Mouse (Mus musculus) liver, embryonic 16.5 days (tissue): ENCODE data around the gene Tubgcp6. TPM values are rescaled to one million over a fixed set of nuclear protein-coding genes. Genes with fewer than 3 reads are reported as not detected.

Experiments used
- ATAC-seq: fragments of 200-750 bp; cut with Nextera tagmentation; 2 replicates; pipeline ENCODE4 v1.8.0; 2017; ENCODE audit warnings: low read depth, mild to moderate bottlenecking, moderate number of reproducible peaks, moderate library complexity
- H3K27ac ChIP-seq: fragments of 300-500 bp; sonication (generic); 2 replicates; pipeline ENCODE4 v1.5.1; 2014; ENCODE audit warnings: mild to moderate bottlenecking, low read length
- H3K27me3 ChIP-seq: fragments of 300-500 bp; sonication (generic); 2 replicates; pipeline ENCODE4 v1.6.1; 2014; ENCODE audit warnings: low read depth, low read length, mixed read lengths; ENCODE audit not compliant: control insufficient read depth, insufficient read depth
- H3K36me3 ChIP-seq: fragments of 300-500 bp; sonication (generic); 2 replicates; pipeline ENCODE4 v1.6.1; 2014; ENCODE audit warnings: mild to moderate bottlenecking; ENCODE audit not compliant: control insufficient read depth, insufficient read depth
- H3K4me1 ChIP-seq: fragments of 300-500 bp; sonication (generic); 2 replicates; pipeline ENCODE4 v1.6.1; 2014; ENCODE audit warnings: low read depth, low read length, mixed read lengths; ENCODE audit not compliant: control insufficient read depth
- H3K4me2 ChIP-seq: fragments of 300-500 bp; sonication (generic); 2 replicates; pipeline ENCODE4 v1.6.1; 2014; ENCODE audit warnings: low read depth, low read length, mixed read lengths
- H3K4me3 ChIP-seq: fragments of 300-500 bp; sonication (generic); 2 replicates; pipeline ENCODE4 v1.5.1; 2014; ENCODE audit warnings: low read depth, mild to moderate bottlenecking, low read length
- H3K9ac ChIP-seq: fragments of 300-500 bp; sonication (generic); 2 replicates; pipeline ENCODE4 v1.6.1; 2014; ENCODE audit warnings: low read depth, low read length
- H3K9me3 ChIP-seq: fragments of 300-500 bp; sonication (generic); replicated peaks from 2 replicates; pipeline ENCODE4 v1.6.1; 2016; ENCODE audit warnings: low read length; ENCODE audit not compliant: control insufficient read depth
- WGBS: fragments of 180-500 bp; shearing (Covaris S2); extraction: QIAGEN DNeasy Blood & Tissue Kit; methylation state at CpG from one replicate; pipeline ENCODE4 v1.1.7; 2014; ENCODE audit not compliant: insufficient replicate concordance; 5-methylcytosine and 5-hydroxymethylcytosine counted together
- polyA plus RNA-seq: library from polyadenylated mRNA; unstranded; fragments of >200 nt; fragmentation: Nextera tagmentation; extraction: Ambion mirVana; gene quantifications from 2 replicates; pipeline ENCODE4 v1.2.1, GENCODE M21; 2015

Tubgcp6 gene
- polyA plus RNA-seq, 1 experiment from 2014 or later = 5.8 TPM

DNA sequence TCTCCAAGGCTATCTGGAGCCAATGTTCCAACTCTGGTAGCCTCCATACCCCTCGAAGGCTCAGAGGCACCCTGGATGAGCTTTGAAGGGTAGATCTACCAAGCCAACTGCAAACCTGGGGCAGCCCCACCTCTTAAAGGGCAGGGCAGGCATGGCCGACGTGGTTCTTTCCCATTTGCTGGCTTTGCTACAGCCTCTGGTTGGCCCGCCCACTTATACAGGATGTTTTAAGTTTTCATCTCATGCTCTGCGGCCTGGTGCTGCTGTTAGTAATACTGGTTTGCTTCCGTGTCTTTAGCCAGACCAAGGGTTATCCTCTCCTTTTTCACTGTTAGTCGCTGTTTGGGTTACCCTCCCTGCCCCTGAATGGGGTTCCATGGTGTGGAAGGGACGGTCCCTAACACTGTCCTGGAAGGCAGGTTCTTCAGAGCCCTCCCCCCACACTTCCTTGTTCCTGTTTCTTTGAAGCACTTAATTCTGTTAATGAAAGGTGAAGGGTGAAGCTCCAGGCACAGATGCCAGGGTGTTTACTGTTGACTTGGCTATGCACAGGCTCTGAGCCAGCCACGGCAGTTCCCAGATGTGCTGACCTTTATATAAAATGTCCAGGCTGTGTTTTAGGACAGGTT is 44.6 kb downstream of the Tubgcp6 start:
- peak; percentile 39; the same call in 1 of the 2 replicates for ATAC-seq

DNA sequence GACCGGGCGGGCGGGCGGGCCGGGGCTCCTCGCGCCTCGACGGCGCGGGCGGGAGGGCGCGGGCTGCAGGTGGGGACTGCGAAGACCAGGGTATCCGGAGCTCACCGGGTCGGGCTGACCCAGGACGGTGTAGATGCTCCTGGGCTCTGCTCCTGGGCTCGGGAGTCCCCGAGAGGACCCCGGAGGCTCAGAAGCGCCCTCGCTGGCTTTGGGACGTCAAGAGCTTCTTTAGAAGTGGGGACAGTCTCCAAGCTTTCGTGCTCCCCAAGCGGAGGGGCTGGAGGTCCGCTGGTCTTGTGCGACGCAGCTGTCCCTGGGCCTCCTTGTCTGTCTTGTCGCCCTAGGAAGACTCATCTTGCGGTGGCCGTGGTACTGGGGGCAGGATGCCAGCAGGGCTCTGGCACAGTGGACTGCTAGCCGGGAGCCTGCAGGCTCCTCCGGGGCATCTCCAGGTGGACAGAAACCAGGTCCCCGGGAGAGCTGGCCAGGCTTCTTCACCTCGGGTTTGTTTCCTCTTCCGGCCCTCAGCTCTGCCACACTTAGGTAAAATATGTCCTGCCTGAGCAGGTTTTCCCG is 46.7 kb downstream of the Tubgcp6 start:
- ATAC-seq = peak; percentile 14
- Histone ChIP-seq H3K9ac (peak overlapping the region; percentile 79), H3K27ac (peak overlapping the region; percentile 10), H3K9me3 (no peaks in the 10 kb centered on the region), H3K4me2 (peak overlapping the region; percentile 95), H3K36me3 (no peaks in the 10 kb centered on the region), H3K4me3 (peak overlapping the region; percentile 81), H3K4me1 (peaks cover 24% of the 10 kb centered on the region), H3K27me3 (no peaks in the 10 kb centered on the region; the same call in 1 of the 2 replicates)
- under 1% methylated on average over 33 of the region's 39 CpGs for WGBS

More for the DNA sequence above, 44.6 kb downstream of the Tubgcp6 start:
- Histone ChIP-seq H3K27me3 (no peaks in the 10 kb centered on the region), H3K4me1 (peaks cover 24% of the 10 kb centered on the region), H3K9ac (peak overlapping the region; percentile 40), H3K36me3 (peaks cover 4% of the 10 kb centered on the region; the same call in 1 of the 2 replicates), H3K4me3 (peak overlapping the region; percentile 45), H3K4me2 (peak overlapping the region; percentile 95), H3K9me3 (no peaks in the 10 kb centered on the region), H3K27ac (no peak overlapping the region)
- 20% methylated on average over 9 of the region's 9 CpGs for WGBS

DNA sequence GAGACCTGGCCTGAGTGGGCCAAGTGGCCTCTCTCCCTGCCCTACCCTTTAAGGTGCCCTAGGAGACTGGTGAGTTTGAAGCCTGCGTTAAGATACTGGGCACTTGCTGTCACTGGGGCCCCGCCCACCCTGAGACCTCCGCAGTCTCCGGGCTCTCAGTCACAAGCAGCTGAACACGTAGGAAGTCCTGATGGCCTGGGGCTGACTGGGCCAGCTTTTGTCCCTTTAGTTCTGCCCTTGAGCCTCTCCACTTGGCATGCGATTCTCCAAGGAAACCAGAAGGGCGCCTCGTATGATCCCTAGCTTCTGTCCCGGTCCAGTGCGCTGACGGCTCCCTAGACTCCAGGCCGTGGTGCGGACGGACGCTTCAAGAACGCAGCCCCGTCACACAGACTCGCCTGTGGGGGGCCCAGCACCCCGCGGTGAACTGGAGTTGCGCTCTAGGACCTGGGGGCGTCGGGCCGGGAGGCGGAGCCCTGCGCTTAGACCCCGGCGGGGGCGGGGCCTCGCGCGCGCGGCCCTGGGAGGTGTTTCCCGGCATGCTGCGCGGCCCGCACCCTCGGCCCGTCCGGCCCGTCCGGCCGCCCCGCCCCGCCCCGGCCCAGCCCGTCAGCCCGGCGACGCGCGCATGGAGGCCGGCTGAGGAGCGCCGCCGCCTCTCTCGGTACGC is 47.3 kb downstream of the Tubgcp6 start:
- Histone ChIP-seq H3K4me1 (peaks cover 24% of the 10 kb centered on the region), H3K27ac (peak overlapping the region; percentile 78), H3K36me3 (no peaks in the 10 kb centered on the region), H3K4me2 (peak overlapping the region; percentile 95), H3K27me3 (no peaks in the 10 kb centered on the region; the same call in 1 of the 2 replicates), H3K9me3 (no peaks in the 10 kb centered on the region), H3K4me3 (peak overlapping the region; percentile 81), H3K9ac (peak overlapping the region; percentile 79)
- under 1% methylated on average over 53 of the region's 59 CpGs for WGBS
- ATAC-seq = peak; percentile 91

DNA sequence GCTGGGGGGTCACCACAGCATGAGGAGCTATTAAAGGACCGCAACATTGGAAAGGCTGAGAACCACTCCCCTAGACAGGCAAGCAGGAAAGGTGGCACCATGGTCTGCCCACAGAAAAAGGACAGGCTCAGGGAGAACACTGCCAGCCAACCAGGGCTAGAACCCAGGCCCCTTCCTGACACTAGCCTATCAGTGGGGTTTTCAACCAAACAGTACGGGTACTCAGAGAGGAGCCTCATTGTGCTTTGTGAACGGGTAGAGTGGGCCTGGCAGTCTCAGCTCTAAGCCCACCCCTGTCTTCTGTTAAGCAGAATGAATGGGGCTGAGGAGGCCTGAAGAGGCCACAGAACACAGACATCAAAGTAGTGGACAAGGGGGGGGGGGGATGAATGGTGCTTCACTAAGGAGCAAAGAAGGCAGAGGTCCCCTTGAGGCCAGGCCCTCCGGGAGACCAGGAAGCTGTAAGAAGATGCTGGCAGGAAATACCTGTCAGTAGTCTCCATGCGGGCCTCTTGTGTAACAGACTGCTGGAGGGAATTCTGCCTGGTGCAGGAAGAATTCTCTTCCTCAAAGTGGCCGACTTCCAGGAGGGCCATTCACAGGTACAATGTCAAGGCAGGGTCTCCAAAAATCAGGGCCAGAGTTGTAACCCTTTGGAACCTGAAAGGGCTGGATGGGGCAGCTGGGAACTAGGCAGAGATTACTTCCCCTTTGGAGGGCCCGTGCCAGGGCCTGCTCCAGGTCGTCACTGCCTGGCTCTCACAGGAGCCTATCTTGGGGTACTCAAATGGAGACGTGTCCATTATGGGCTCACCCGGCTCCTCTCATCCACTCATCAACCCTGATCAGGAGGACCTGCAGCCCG is 48.1 kb downstream of the Tubgcp6 start, which contains the start of gene Trabd:
Gene Trabd (plus strand): TSS at position 512 of the 865 bp plus-strand sequence.
- H3K27ac ChIP-seq = peak within 1 kb of the TSS; percentile 78
- peaks cover under 1% of the 10 kb centered on the region; the same call in 1 of the 2 replicates for H3K27me3 ChIP-seq
- no peak for ATAC-seq
- WGBS = 32% methylated on average over 11 of the region's 11 CpGs
- H3K4me3 ChIP-seq = peak within 1 kb of the TSS; percentile 81
- H3K9me3 ChIP-seq = no peaks in the 10 kb centered on the region
- peak within 1 kb of the TSS; percentile 95 for H3K4me2 ChIP-seq
- peaks cover 24% of the 10 kb centered on the region for H3K4me1 ChIP-seq
- H3K9ac ChIP-seq = peak within 1 kb of the TSS; percentile 79
- H3K36me3 ChIP-seq = no peaks in the 10 kb centered on the region

DNA sequence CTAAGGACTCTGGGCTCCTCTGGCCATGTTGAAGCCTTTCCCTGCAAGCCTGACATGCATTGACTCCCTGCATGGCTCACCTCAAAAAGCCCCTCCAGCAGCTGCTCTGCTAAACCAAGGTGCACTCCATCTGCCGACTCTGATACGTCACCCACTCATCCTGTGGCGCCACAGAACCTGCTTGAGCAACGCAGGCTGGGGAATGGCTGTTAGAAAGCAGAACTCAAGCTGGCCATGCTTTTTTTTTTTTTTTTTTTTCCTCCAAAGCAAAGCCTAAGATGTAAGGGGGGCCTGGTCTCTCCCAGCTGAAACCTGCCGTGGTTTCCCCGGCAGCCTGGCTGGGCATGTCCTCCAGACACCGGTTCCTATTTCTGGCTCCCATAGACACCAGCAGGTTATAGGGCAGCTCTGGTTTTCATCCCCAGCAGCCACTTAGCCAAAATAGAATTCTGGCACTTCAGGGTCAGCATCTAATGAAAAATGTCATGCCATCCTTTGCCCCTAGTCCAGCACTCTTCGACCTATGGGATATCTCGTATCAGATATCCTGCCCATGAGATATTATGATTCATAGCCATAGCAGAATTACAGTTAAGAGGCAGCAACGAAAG is 48.8 kb downstream of the Tubgcp6 start:
- ATAC-seq = no peak
- Histone ChIP-seq H3K4me1 (peaks cover 24% of the 10 kb centered on the region), H3K4me3 (no peak overlapping the region), H3K9ac (no peak overlapping the region), H3K9me3 (no peaks in the 10 kb centered on the region), H3K36me3 (no peaks in the 10 kb centered on the region), H3K27me3 (peaks cover 8% of the 10 kb centered on the region), H3K4me2 (no peak overlapping the region), H3K27ac (no peak overlapping the region)
- WGBS = 44% methylated on average over 10 of the region's 10 CpGs

DNA sequence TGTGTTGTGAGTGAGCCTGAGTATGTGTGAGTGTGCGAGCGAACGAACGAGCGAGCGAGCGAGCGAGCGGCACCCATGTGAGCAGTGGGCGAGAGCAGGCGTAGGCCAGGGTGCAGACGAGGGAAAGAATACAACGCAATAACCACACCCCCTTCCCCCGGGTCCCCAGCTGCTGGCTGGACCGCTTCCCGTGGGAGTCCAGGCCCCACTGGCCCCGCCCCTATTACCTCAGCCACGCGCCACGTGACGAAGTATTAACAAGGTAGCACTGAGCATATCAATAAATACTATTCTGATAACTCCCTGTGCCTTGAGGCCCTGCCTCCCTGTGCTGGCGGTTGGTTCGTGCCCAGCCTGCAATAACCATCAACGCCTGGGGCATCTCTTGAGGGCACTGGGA is 52.3 kb downstream of the Tubgcp6 start:
- H3K9ac ChIP-seq = no peak overlapping the region
- no peak overlapping the region for H3K27ac ChIP-seq
- WGBS = 72% methylated on average over 24 of the region's 24 CpGs
- no peaks in the 10 kb centered on the region for H3K36me3 ChIP-seq
- H3K4me2 ChIP-seq = no peak overlapping the region
- no peak for ATAC-seq
- H3K27me3 ChIP-seq = peaks cover 42% of the 10 kb centered on the region
- no peak overlapping the region for H3K4me3 ChIP-seq
- H3K4me1 ChIP-seq = peaks cover 6% of the 10 kb centered on the region
- H3K9me3 ChIP-seq = no peaks in the 10 kb centered on the region

DNA sequence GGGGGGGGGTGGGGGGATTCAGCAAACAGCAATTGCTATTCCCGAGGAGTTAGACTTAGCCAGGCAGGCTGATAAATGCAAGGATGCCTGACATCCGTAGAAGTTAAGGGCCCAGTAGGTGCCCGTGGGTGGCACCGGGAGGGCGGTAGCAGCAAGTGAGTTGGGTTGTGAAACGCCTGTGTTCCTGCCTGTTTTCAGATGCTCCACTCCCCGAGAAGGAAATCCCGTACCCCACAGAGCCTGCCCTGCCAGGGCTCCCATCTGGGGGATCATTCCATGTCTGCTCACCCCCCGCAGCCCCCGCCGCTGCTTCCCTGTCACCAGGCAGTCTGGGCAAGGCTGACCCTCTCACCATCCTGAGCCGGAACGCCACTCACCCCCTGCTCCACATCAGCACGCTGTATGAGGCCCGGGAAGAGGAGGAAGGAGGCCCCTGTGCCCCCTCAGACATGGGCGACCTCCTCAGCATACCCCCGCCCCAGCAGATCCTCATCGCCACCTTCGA is 53.5 kb downstream of the Tubgcp6 start:
- no peaks in the 10 kb centered on the region for H3K4me1 ChIP-seq
- ATAC-seq = no peak
- no peak overlapping the region for H3K27ac ChIP-seq
- H3K9me3 ChIP-seq = no peaks in the 10 kb centered on the region
- H3K27me3 ChIP-seq = peaks cover 42% of the 10 kb centered on the region
- H3K9ac ChIP-seq = no peak overlapping the region
- 63% methylated on average over 19 of the region's 19 CpGs for WGBS
- no peaks in the 10 kb centered on the region for H3K36me3 ChIP-seq
- no peak overlapping the region for H3K4me2 ChIP-seq
- H3K4me3 ChIP-seq = no peak overlapping the region

DNA sequence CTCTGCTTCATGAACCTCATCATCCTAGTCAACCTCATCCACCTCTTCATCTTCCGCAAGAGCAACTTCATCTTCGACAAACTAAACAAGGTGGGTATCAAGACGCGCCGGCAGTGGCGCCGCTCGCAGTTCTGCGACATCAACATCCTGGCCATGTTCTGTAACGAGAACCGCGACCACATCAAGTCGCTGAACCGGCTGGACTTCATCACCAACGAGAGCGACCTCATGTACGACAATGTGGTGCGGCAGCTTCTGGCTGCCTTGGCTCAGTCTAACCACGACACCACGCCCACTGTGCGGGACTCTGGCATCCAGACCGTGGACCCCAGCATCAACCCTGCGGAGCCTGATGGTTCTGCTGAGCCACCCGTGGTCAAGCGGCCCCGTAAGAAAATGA is 54.7 kb downstream of the Tubgcp6 start:
- H3K27ac ChIP-seq = no peak overlapping the region
- no peaks in the 10 kb centered on the region for H3K36me3 ChIP-seq
- 25% methylated on average over 26 of the region's 26 CpGs for WGBS
- H3K4me2 ChIP-seq = no peak overlapping the region
- no peaks in the 10 kb centered on the region for H3K4me1 ChIP-seq
- no peak overlapping the region for H3K4me3 ChIP-seq
- H3K9ac ChIP-seq = no peak overlapping the region
- H3K9me3 ChIP-seq = no peaks in the 10 kb centered on the region
- peaks cover 42% of the 10 kb centered on the region for H3K27me3 ChIP-seq
- no peak for ATAC-seq
